Mouse (Mus musculus) heart, postnatal 0 days (tissue): ENCODE data around the gene Hpd. TPM values are rescaled to one million over a fixed set of nuclear protein-coding genes. Genes with fewer than 3 reads are reported as not detected.
A peak's percentile ranks its signal among the peaks of the same experiment; 100 is the strongest.

Experiments
- ATAC-seq: fragments of 200-750 bp; cut with Nextera tagmentation; 2 replicates; pipeline ENCODE4 v1.8.0; 2017; ENCODE audit warnings: low read depth, moderate number of reproducible peaks, moderate library complexity; ENCODE audit not compliant: insufficient read depth
- DNase-seq: peaks from one replicate; pipeline ENCODE4 v3.0.0-alpha.2; 2016; ENCODE audit warnings: low spot score
- H3K27ac ChIP-seq: fragments of 300-500 bp; sonication (generic); 2 replicates; pipeline ENCODE4 v1.5.1; 2014; ENCODE audit warnings: low read depth, mild to moderate bottlenecking
- H3K27me3 ChIP-seq: fragments of 300-500 bp; sonication (generic); 2 replicates; pipeline ENCODE4 v1.6.1; 2014; ENCODE audit warnings: low read length, mixed read lengths; ENCODE audit not compliant: control insufficient read depth, insufficient read depth
- H3K36me3 ChIP-seq: fragments of 300-500 bp; sonication (generic); replicated peaks from 2 replicates; pipeline ENCODE4 v1.6.1; 2014; ENCODE audit warnings: low read length, mixed read lengths; ENCODE audit not compliant: control insufficient read depth, insufficient read depth
- H3K4me1 ChIP-seq: fragments of 300-500 bp; sonication (generic); 2 replicates; pipeline ENCODE4 v1.6.1; 2014; ENCODE audit warnings: antibody characterized with exemption; ENCODE audit not compliant: control insufficient read depth, insufficient read depth
- H3K4me2 ChIP-seq: fragments of 300-500 bp; sonication (generic); 2 replicates; pipeline ENCODE4 v1.6.1; 2014; ENCODE audit warnings: low read depth, mild to moderate bottlenecking, low read length, moderate library complexity
- H3K4me3 ChIP-seq: fragments of 300-500 bp; sonication (generic); 2 replicates; pipeline ENCODE4 v1.5.1; 2014; ENCODE audit warnings: low read depth, low read length
- H3K9ac ChIP-seq: fragments of 300-500 bp; sonication (generic); replicated peaks from 2 replicates; pipeline ENCODE4 v1.6.1; 2014; ENCODE audit warnings: low read depth, low read length, mixed read lengths
- H3K9me3 ChIP-seq: fragments of 300-500 bp; sonication (generic); replicated peaks from 2 replicates; pipeline ENCODE4 v1.6.1; 2016; ENCODE audit warnings: low read length; ENCODE audit not compliant: control insufficient read depth
- CTCF ChIP-seq: IDR thresholded peaks from 2 replicates; pipeline ENCODE4 v1.5.1; 2016; ENCODE audit warnings: antibody characterized with exemption, control low read depth, low read depth
- EP300 ChIP-seq: IDR thresholded peaks from 2 replicates; pipeline ENCODE4 v1.6.1; 2016; ENCODE audit warnings: antibody characterized with exemption, low read depth
- WGBS: fragments of 180-500 bp; shearing (Covaris S2); extraction: QIAGEN DNeasy Blood & Tissue Kit; methylation state at CpG from one replicate; pipeline ENCODE4 v1.1.7; 2014; 5-methylcytosine and 5-hydroxymethylcytosine counted together
- polyA plus RNA-seq: library from polyadenylated mRNA; unstranded; fragments of >200 nt; fragmentation: Nextera tagmentation; extraction: Ambion mirVana; gene quantifications from 2 replicates; pipeline ENCODE4 v1.2.1, GENCODE M21; 2015
- total RNA-seq: library from RNA; depleted of rRNA; stranded (reverse); fragments of >200 nt; gene quantifications from 2 replicates; pipeline ENCODE4 v1.2.3, GENCODE M21; 2014; ENCODE audit warnings: low replicate concordance

The Hpd gene
- total and polyA plus RNA-seq, 2 experiments from 2014 or later = 0.92 TPM; not detected in 1

- H3K9ac ChIP-seq = peak overlapping the region; percentile 95
- H3K4me2 ChIP-seq = peak overlapping the region; percentile 98
- DNase-seq (peak; percentile 85), ATAC-seq (peak; percentile 4; the same call in 1 of the 2 replicates)
- no peaks in the 10 kb centered on the region for H3K9me3 ChIP-seq
- H3K4me3 ChIP-seq = peak overlapping the region; percentile 92
- TF ChIP-seq CTCF (no peak), EP300 (no peak)
- WGBS = under 1% methylated on average over 39 of the region's 39 CpGs
- no peaks in the 10 kb centered on the region for H3K27me3 ChIP-seq
- no peaks in the 10 kb centered on the region for H3K36me3 ChIP-seq
- H3K27ac ChIP-seq = peak overlapping the region; percentile 100
- peaks cover 38% of the 10 kb centered on the region for H3K4me1 ChIP-seq
Measured at GRCm38 (mm10) chr5:123138953-123139721, 43.4 kb downstream of the Hpd start.

- H3K36me3 ChIP-seq = no peaks in the 10 kb centered on the region
- H3K4me1 ChIP-seq = peaks cover 44% of the 10 kb centered on the region
- H3K27me3 ChIP-seq = no peaks in the 10 kb centered on the region
- H3K9me3 ChIP-seq = no peaks in the 10 kb centered on the region
- peak; percentile 15; the same call in 1 of the 2 replicates for TF ChIP-seq CTCF
- TF ChIP-seq EP300 = no peak; the same call in 1 of the 2 replicates
- H3K9ac ChIP-seq = peak overlapping the region; percentile 95
- H3K27ac ChIP-seq = peak overlapping the region; percentile 100
- peak; percentile 7 for ATAC-seq
- H3K4me3 ChIP-seq = peak overlapping the region; percentile 92
- peak overlapping the region; percentile 98 for H3K4me2 ChIP-seq
- WGBS = 1% methylated on average over 40 of the region's 40 CpGs
- DNase-seq = peak; percentile 88
Measured at GRCm38 (mm10) chr5:123138230-123138911, 44.2 kb downstream of the Hpd start.

GRCm38 (mm10) chr5:123137910-123138229 lies 44.7 kb downstream of the Hpd start:
- 2% methylated on average over 6 of the region's 6 CpGs for WGBS
- H3K9me3 ChIP-seq = no peaks in the 10 kb centered on the region
- ATAC-seq = no peak
- TF ChIP-seq EP300 = no peak
- TF ChIP-seq CTCF = no peak
- H3K4me2 ChIP-seq = peak overlapping the region; percentile 98
- H3K27ac ChIP-seq = peak overlapping the region; percentile 100
- H3K36me3 ChIP-seq = no peaks in the 10 kb centered on the region
- H3K4me3 ChIP-seq = peak overlapping the region; percentile 92
- no peaks in the 10 kb centered on the region for H3K27me3 ChIP-seq
- peak overlapping the region; percentile 95 for H3K9ac ChIP-seq
- no peak for DNase-seq
- H3K4me1 ChIP-seq = peaks cover 44% of the 10 kb centered on the region

- TF ChIP-seq EP300 (no peak), CTCF (no peak)
- Histone ChIP-seq H3K4me1 (peaks cover 44% of the 10 kb centered on the region), H3K27me3 (no peaks in the 10 kb centered on the region), H3K9me3 (no peaks in the 10 kb centered on the region), H3K9ac (peak overlapping the region; percentile 95), H3K27ac (peak overlapping the region; percentile 100), H3K4me2 (peak overlapping the region; percentile 98), H3K4me3 (peak overlapping the region; percentile 92), H3K36me3 (no peaks in the 10 kb centered on the region)
- DNase-seq (peak; percentile 84), ATAC-seq (no peak)
- WGBS = 4% methylated on average over 20 of the region's 20 CpGs
Measured at GRCm38 (mm10) chr5:123137044-123137909, 45.2 kb downstream of the Hpd start.

GRCm38 (mm10) chr5:123136361-123137043 lies 46.0 kb downstream of the Hpd start:
- H3K4me3 ChIP-seq = peak overlapping the region; percentile 92
- peak; percentile 96 for DNase-seq
- TF ChIP-seq CTCF (no peak), EP300 (peak; percentile 80; the same call in 1 of the 2 replicates)
- peak overlapping the region; percentile 95 for H3K9ac ChIP-seq
- WGBS = under 1% methylated on average over 13 of the region's 13 CpGs
- peak overlapping the region; percentile 98 for H3K4me2 ChIP-seq
- no peaks in the 10 kb centered on the region for H3K36me3 ChIP-seq
- H3K27me3 ChIP-seq = no peaks in the 10 kb centered on the region
- peak; percentile 57 for ATAC-seq
- H3K9me3 ChIP-seq = no peaks in the 10 kb centered on the region
- H3K4me1 ChIP-seq = peaks cover 44% of the 10 kb centered on the region
- peak overlapping the region; percentile 100 for H3K27ac ChIP-seq
